In genomic region chr8:127343115-127343514, GRCm38 (mm10) we compare ENCODE assay signal across 18 mouse cellular contexts.
"Had no signal": no experiment of that assay in that cellular context is flagged by ENCODE, and none has a peak within 500 bp of the region (broad histone marks: within the 10 kb centered on the region; RNA-seq: fewer than 3 reads in every experiment).

No protein-coding gene starts in this region.

- H3K9me3 ChIP-seq: midbrain, embryonic 10.5 days; midbrain, embryonic 12.5 days; midbrain, embryonic 15.5 days; neural tube, embryonic 13.5 days; neural tube, embryonic 15.5 days; stomach, embryonic 15.5 days had no signal

- H3K27ac ChIP-seq: midbrain, embryonic 10.5 days; midbrain, embryonic 12.5 days; midbrain, embryonic 15.5 days; neural tube, embryonic 13.5 days; neural tube, embryonic 15.5 days; stomach, embryonic 15.5 days; stomach, postnatal 0 days had no signal

- H3K4me1 ChIP-seq: neural tube, embryonic 15.5 days; stomach, embryonic 15.5 days had no signal

- DNase-seq: lung, adult 18-20 months; lung, embryonic 14.5 days; lung, postnatal 10 days; lung, postnatal 4 days; retina, postnatal 1 day; right cerebral cortex, adult 18-20 months; right cerebral cortex, postnatal 25 days; thymus, adult 2 months; thymus, postnatal 25 days; thymus, postnatal 4 days had no signal

- H3K4me3 ChIP-seq: midbrain, embryonic 10.5 days; midbrain, embryonic 12.5 days; midbrain, embryonic 15.5 days; myocyte; neural tube, embryonic 13.5 days; neural tube, embryonic 15.5 days; stomach, embryonic 15.5 days had no signal

- H3K27me3 ChIP-seq: midbrain, embryonic 12.5 days; midbrain, embryonic 15.5 days; neural tube, embryonic 13.5 days; neural tube, embryonic 15.5 days; stomach, embryonic 15.5 days had no signal

- ATAC-seq: midbrain, embryonic 15.5 days had no signal

- H3K36me3 ChIP-seq: midbrain, embryonic 10.5 days; midbrain, embryonic 12.5 days; midbrain, embryonic 15.5 days; neural tube, embryonic 13.5 days; neural tube, embryonic 15.5 days; stomach, embryonic 15.5 days had no signal

- H3K4me2 ChIP-seq: lung, embryonic 14.5 days; midbrain, embryonic 12.5 days; midbrain, embryonic 15.5 days; neural tube, embryonic 13.5 days; neural tube, embryonic 15.5 days; stomach, embryonic 15.5 days had no signal

- H3K9ac ChIP-seq: lung, embryonic 14.5 days; midbrain, embryonic 12.5 days; midbrain, embryonic 15.5 days; neural tube, embryonic 13.5 days; neural tube, embryonic 15.5 days; stomach, embryonic 15.5 days had no signal
